ENCODE assay signal across 8 mouse cellular contexts in the genomic region with DNA sequence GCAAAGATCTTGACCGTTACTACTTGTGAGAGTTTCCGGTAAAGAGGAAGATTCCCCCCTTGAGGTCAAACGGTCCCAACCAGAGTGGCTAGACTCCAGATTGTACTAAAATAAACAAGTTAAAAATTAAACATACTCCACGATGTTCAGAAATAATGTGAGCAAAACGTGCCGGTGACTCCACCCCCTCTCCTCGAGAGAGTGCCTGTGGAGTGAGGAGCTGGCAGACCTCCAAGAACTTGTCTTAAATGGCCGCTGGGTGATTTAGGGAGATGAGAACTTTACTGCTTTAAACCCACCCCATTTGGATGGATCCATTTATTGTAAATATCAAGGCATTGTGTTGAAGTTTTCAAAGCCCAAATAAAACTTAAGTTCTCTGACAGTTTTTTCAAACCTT. TPM values are rescaled to one million over a fixed set of nuclear protein-coding genes. Genes with fewer than 3 reads are reported as not detected.
DNase-seq lines count a peak whose midpoint lies in the region; ATAC-seq and TF ChIP-seq lines count a peak whose summit lies in the region.

No protein-coding gene starts in this region.

- TF ChIP-seq CTCF in layer of hippocampus, adult 2 months (conservative IDR thresholded peaks at IDR 0.05): 0 out of 2 replicates have a peak, but pooled peaks have one; percentile 12
- TF ChIP-seq CTCF in kidney, postnatal 0 days (IDR thresholded peaks at IDR 0.05; ENCODE audit: low read depth): no peak

- DNase-seq in layer of hippocampus, adult 2 months (ENCODE audit: low spot score in 2 of 2): no peak
- DNase-seq in layer of hippocampus, adult 8-10 months (ENCODE audit: low spot score in 2 of 2): no peak
- DNase-seq in ZHBTc4 (ENCODE audit: low read depth, low spot score): peak; percentile 32
- DNase-seq in kidney, postnatal 0 days (ENCODE audit: low spot score): peak; percentile 92
- peak; percentile 2 for DNase-seq in naive thymus-derived CD4-positive, alpha-beta T cell, adult 2 months (ENCODE audit: low read depth)
- no peak for DNase-seq in frontal cortex, postnatal 36 days (ENCODE audit: low spot score in 2 of 2)
- no peak for DNase-seq in cerebellum, adult 18-20 months

- no peaks in the 10 kb centered on the region for H3K4me1 ChIP-seq in heart, embryonic 12.5 days (replicated peaks)
- 0 out of 2 replicates have a peak, but pooled peaks cover 4% of the 10 kb centered on the region for H3K4me1 ChIP-seq in kidney, postnatal 0 days (replicated peaks; ENCODE audit: insufficient read depth, low read length)

- no peak overlapping the region for H3K4me3 ChIP-seq in layer of hippocampus, adult 2 months
- H3K4me3 ChIP-seq in heart, embryonic 12.5 days: 0 out of 2 replicates have a peak overlapping the region, but pooled peaks have one; percentile 4
- no peak overlapping the region for H3K4me3 ChIP-seq in kidney, postnatal 0 days (replicated peaks; ENCODE audit: low read depth, low read length)

- no peaks in the 10 kb centered on the region for H3K27me3 ChIP-seq in heart, embryonic 12.5 days (replicated peaks)
- no peaks in the 10 kb centered on the region for H3K27me3 ChIP-seq in kidney, postnatal 0 days (ENCODE audit: insufficient read depth, low read length)

- no peak overlapping the region for H3K9ac ChIP-seq in heart, embryonic 12.5 days
- H3K9ac ChIP-seq in kidney, postnatal 0 days (ENCODE audit: low read depth, low read length): no peak overlapping the region

- peak overlapping the region; percentile 45 for H3K4me2 ChIP-seq in heart, embryonic 12.5 days
- 0 out of 2 replicates have a peak overlapping the region, but pooled peaks have one; percentile 36 for H3K4me2 ChIP-seq in kidney, postnatal 0 days (ENCODE audit: low read length)

- H3K36me3 ChIP-seq in heart, embryonic 12.5 days: no peaks in the 10 kb centered on the region
- no peaks in the 10 kb centered on the region for H3K36me3 ChIP-seq in kidney, postnatal 0 days (ENCODE audit: insufficient read depth, low read length)

- H3K27ac ChIP-seq in layer of hippocampus, adult 2 months: no peak overlapping the region
- H3K27ac ChIP-seq in heart, embryonic 12.5 days (ENCODE audit: poor library complexity, severe bottlenecking): no peak overlapping the region
- H3K27ac ChIP-seq in kidney, postnatal 0 days: no peak overlapping the region

- ATAC-seq in heart, embryonic 12.5 days (ENCODE audit: insufficient number of reproducible peaks, low FRiP score): no peak
- ATAC-seq in kidney, postnatal 0 days (replicated peaks; ENCODE audit: low FRiP score, low read depth): 0 out of 2 replicates have a peak, but pooled peaks have one; percentile 46

- 32% methylated on average over 8 of the region's 8 CpGs for WGBS in heart, embryonic 12.5 days
- 5% methylated on average over 8 of the region's 8 CpGs for WGBS in kidney, postnatal 0 days

- H3K9me3 ChIP-seq in heart, embryonic 12.5 days (replicated peaks): peaks cover 7% of the 10 kb centered on the region; the same call in 1 of the 2 replicates
- no peaks in the 10 kb centered on the region for H3K9me3 ChIP-seq in kidney, postnatal 0 days (replicated peaks; ENCODE audit: low read length)

RNA-seq across cellular contexts. Expression of a gene that starts 42.4 kb away (rescaled TPM):
- total RNA-seq in layer of hippocampus, adult 2 months (2021): 10 to 100 TPM; 59.6 to 67.1 TPM
- total RNA-seq in layer of hippocampus, adult 8-10 months (2022): 10 to 100 TPM; 57.6 to 72.0 (median 68.2) TPM
- 6.1 and 6.4 TPM in 2 replicates for polyA plus RNA-seq in heart, embryonic 12.5 days (2016; fragmentation: Nextera tagmentation; extraction: Ambion mirVana)
- polyA plus RNA-seq in kidney, postnatal 0 days (2015; fragmentation: Nextera tagmentation; extraction: Ambion mirVana): 55.3 and 56.4 TPM in 2 replicates

Comparison
In these comparisons a context has a peak if more than half of its experiments do, and no peak if none do; other contexts are left out.
1. DNase-seq: peak in ZHBTc4 (single experiment), kidney, postnatal 0 days (single experiment) and naive thymus-derived CD4-positive, alpha-beta T cell, adult 2 months (single experiment); none in layer of hippocampus, adult 2 months (0 of 2), layer of hippocampus, adult 8-10 months (0 of 2), frontal cortex, postnatal 36 days (0 of 2) and cerebellum, adult 18-20 months (0 of 2).